Mouse (Mus musculus) cerebellum, adult 2 months (tissue): Measurements from ENCODE around the gene Bcas3. TPM values are rescaled to one million over a fixed set of nuclear protein-coding genes. Genes with fewer than 3 reads are reported as not detected.

Source experiments
- DNase-seq, 2 experiments: peaks; one replicate each; pipeline ENCODE4 v3.0.0; 2021
- H3K27ac ChIP-seq: fragments of 200-500 bp; 2 replicates; pipeline ENCODE4 v1.5.1; 2012; ENCODE audit warnings: low read length, control low read depth, inconsistent platforms; ENCODE audit not compliant: insufficient read depth
- H3K27me3 ChIP-seq: fragments of 200-500 bp; 2 replicates; pipeline ENCODE4 v1.6.1; 2012; ENCODE audit warnings: inconsistent platforms, mild to moderate bottlenecking, low read length, moderate library complexity; ENCODE audit not compliant: control insufficient read depth, insufficient read depth
- H3K4me1 ChIP-seq: fragments of 200-500 bp; 2 replicates; pipeline ENCODE4 v1.6.1; 2011; ENCODE audit warnings: low read length; ENCODE audit not compliant: control insufficient read depth, insufficient read depth
- H3K4me3 ChIP-seq: fragments of 200-500 bp; replicated peaks from 2 replicates; pipeline ENCODE3; 2011; ENCODE audit warnings: mild to moderate bottlenecking, low read depth, low read length, control low read depth; ENCODE audit not compliant: insufficient read depth
- CTCF ChIP-seq: fragments of 200-500 bp; IDR thresholded peaks from 2 replicates; pipeline ENCODE4 v1.5.1; 2011; ENCODE audit warnings: low read depth, mild to moderate bottlenecking, control low read depth, low read length, moderate library complexity, borderline replicate concordance; ENCODE audit not compliant: insufficient read depth
- POLR2A ChIP-seq: fragments of 200-500 bp; IDR thresholded peaks from 2 replicates; pipeline ENCODE4 v1.6.1; 2011; ENCODE audit warnings: low read length, control low read depth, borderline replicate concordance; ENCODE audit not compliant: insufficient read depth
- WGBS: fragments of 180-500 bp; shearing (Covaris S2); methylation state at CpG from one replicate; pipeline ENCODE4 v1.1.7; 2018; 5-methylcytosine and 5-hydroxymethylcytosine counted together
- polyA plus RNA-seq: library from polyadenylated mRNA; depleted of rRNA; stranded (reverse); fragments of >200 nt; gene quantifications from 2 replicates; pipeline ENCODE4 v1.2.3, GENCODE M21; 2012

The Bcas3 gene
- polyA plus RNA-seq, 1 experiment = 44.4 TPM

DNA sequence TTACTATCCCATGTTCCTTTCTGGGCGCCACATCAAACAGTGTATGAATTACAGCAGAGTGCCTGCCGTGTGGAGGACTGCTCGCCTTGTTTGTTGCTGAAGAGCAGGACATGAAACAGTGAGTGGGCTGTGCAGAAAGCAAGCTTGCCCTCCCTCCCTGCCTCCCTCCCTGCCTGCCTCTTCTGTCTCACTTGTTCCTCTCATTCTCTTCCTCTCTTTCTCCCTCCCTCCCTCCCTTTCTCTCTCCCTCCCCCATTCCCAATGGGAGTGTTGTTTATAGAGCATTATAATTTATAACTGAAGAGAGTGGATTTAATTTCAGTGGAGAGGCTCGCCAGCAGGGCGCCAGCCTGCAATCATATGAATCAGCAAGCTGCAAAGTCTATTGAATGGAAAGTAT lies 287.7 kb downstream of the Bcas3 start:
- no peak for DNase-seq
- no peaks in the 10 kb centered on the region for H3K4me1 ChIP-seq
- no peaks in the 10 kb centered on the region for H3K27me3 ChIP-seq
- no peak overlapping the region for H3K27ac ChIP-seq
- no peak overlapping the region for H3K4me3 ChIP-seq
- TF ChIP-seq CTCF = no peak
- TF ChIP-seq POLR2A = no peak
- WGBS = 33% methylated on average over 5 of the region's 5 CpGs

DNA sequence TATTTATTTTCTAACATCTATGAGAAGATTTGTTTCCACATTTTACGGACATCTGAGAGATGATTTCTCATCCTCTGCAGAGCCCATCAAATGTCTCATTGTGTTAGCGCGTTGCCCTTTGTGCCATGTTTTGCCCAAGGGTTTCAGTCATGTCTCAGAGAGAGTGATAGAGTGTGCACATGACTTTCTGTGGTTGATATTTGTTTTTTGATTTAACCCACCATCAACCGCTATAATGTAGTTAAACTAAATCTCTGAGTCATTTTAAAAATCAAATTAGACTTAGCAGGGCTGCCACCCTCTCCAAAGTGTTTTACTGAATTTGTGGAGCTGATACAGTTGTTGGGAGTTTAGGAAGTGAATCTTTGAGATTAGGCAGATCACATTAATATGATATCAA lies 288.5 kb downstream of the Bcas3 start:
- Histone ChIP-seq H3K4me1 (no peaks in the 10 kb centered on the region), H3K27ac (no peak overlapping the region), H3K27me3 (no peaks in the 10 kb centered on the region), H3K4me3 (no peak overlapping the region)
- no peak for TF ChIP-seq POLR2A
- TF ChIP-seq CTCF = no peak
- no peak for DNase-seq
- WGBS = 97% methylated on average over 4 of the region's 4 CpGs

DNA sequence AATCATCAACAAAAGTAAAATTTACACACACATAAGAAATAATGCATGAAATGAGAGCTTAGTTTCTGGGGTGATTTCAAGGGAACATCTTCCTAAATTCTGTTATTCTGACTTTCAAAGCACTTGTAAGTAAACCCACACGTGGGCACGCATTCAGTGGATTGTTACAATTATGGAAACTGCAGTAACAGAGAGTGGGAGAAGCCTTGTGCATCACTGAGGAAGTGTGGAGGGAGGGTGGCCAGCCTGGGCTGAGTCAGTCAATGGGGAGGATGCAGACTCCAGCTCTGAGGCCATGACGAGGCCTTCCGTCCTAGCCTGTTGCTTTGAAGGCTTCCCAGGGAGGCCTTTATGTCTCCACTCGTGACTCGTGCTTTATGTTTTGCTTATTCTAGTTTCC lies 289.6 kb downstream of the Bcas3 start:
- H3K4me3 ChIP-seq = no peak overlapping the region
- no peaks in the 10 kb centered on the region for H3K27me3 ChIP-seq
- WGBS = 86% methylated on average over 6 of the region's 6 CpGs
- DNase-seq = no peak
- H3K27ac ChIP-seq = no peak overlapping the region
- H3K4me1 ChIP-seq = no peaks in the 10 kb centered on the region
- TF ChIP-seq CTCF (no peak), POLR2A (no peak)

DNA sequence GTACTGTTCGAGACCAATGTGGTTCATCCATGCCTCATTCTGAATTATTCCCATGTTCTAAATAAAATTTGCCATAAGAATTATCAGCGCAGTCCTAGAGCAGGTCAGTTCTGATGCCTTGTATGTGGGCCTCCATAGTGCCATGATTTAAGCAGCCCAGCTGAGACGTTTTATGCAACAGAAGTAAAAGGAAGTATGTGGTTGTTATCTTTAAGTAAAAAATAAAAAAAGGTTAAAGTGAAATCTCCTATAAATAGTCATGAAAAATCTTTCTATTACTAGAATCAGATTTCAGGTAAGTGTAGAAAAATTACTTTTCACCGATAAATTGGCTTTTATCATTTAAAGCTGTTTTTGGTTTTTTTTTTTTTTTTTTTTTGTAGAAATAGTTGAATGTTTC lies 290.1 kb downstream of the Bcas3 start:
- TF ChIP-seq POLR2A (no peak), CTCF (no peak)
- WGBS = 98% methylated on average over 4 of the region's 4 CpGs

DNA sequence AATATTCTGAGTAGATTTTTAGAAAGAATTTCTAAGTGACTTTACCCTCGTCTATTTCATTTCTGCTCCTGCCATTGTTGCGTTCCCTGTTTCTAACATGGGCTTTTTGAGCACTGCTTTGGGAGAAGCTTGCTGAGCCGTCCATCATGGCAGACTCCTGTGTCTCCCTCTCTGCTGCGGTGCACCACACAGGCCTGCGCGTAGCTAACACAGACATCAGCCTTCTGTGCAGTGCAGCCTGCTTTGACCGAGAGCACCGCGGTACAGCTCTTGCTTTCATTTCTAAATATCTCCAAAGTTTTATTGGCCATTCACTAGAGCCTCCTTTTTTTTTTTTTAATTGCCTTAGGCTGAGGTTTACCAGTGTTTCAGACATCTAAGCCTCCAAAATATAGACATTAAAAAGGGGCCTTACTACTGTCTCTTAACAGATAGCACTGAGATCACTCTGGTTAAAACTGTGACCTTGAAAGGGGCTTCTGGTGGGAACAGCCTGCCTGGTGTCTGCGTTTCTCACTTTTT lies 290.6 kb downstream of the Bcas3 start:
- no peak for DNase-seq
- Histone ChIP-seq H3K4me1 (no peaks in the 10 kb centered on the region), H3K27me3 (no peaks in the 10 kb centered on the region), H3K4me3 (no peak overlapping the region), H3K27ac (no peak overlapping the region)
- 75% methylated on average over 10 of the region's 10 CpGs for WGBS
- TF ChIP-seq POLR2A (no peak), CTCF (no peak)

More for the DNA sequence above, 290.1 kb downstream of the Bcas3 start:
- DNase-seq = no peak
- Histone ChIP-seq H3K27me3 (no peaks in the 10 kb centered on the region), H3K27ac (no peak overlapping the region), H3K4me1 (no peaks in the 10 kb centered on the region), H3K4me3 (no peak overlapping the region)

DNA sequence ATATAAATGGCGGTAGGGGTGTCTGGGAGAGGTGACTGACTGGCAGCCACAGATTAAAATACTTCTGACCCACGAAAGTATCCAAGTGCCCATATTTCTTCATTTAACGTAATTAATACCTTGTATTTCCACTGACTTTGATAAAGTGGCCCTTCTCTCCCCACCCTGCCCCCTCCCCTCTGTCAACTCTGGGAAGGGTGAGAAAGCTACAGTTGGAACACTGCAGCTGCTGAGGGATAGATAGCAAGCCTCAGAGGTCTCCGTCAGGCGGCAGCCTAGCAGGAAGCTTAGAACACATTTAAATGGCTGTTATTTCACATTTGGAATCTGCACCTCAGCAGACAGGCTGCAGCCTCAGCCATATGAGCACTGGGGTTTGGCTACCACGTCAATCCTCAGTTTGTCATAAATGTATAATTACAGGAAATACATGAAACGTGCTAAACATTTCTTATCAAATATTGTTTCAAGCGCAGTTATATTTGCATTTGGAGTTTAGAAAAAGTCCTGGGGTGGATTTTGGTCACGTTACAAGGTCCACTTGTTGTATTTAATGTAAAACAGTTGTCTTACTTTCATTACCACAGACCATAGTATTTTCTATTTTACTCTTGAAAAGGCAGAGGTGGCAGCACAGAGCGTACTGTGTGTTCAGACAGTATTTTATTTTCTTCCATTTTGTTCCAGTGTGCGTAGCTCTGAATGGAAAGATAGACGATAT lies 291.2 kb downstream of the Bcas3 start:
- no peaks in the 10 kb centered on the region for H3K27me3 ChIP-seq
- 86% methylated on average over 12 of the region's 12 CpGs for WGBS
- H3K4me3 ChIP-seq = no peak overlapping the region
- no peak for DNase-seq
- no peaks in the 10 kb centered on the region for H3K4me1 ChIP-seq
- H3K27ac ChIP-seq = no peak overlapping the region
- no peak for TF ChIP-seq POLR2A
- no peak for TF ChIP-seq CTCF

DNA sequence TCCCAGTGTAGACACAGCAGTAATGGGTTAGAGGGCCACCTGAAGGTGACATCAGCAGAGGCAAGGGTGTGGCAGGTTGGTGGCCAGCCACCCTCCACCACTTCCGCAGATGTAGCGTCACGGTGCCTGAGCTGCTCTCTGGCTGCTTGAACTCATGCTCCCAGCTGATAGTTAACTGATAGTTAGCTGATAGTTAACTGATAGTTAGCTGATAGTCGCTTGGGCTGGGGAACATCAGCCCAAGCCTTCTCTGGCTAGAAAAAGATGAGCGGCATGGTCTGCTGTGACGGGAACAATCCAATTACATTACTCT lies 291.7 kb downstream of the Bcas3 start:
- DNase-seq = no peak
- H3K27ac ChIP-seq = no peak overlapping the region
- no peak overlapping the region for H3K4me3 ChIP-seq
- no peak for TF ChIP-seq POLR2A
- WGBS = 94% methylated on average over 6 of the region's 6 CpGs
- H3K27me3 ChIP-seq = no peaks in the 10 kb centered on the region
- H3K4me1 ChIP-seq = no peaks in the 10 kb centered on the region

DNA sequence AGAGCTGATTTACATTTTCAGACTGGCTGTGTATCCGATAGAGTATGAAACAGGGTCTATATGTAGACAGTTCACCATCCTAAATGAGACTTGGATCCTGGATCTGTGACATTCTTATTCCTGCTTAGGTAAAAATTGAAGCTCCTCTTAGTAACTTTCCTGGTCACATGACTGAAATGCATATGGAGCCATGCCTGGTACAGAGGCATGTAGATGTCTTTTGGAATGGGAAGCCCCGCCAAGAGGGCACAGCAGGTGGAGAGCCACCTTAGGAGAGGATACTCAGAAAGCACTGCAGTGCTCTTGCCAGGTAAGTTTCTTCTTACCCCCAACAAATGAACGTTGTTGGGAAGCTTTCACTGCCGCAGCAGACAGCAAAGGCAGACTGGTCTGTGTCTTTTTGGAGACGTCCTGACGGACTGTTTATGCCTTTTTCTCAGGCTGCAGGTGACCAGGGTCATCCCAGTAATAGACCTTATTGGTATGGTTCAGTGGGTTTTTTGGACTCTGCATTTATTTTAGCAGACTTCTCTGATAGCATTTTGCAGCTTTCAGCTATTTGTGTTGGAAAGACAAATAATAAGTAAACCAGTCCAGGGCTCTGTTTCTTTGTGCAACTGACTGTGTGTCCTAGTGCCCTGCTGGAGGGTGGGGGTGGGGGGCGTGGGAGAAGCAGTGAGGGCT lies 292.3 kb downstream of the Bcas3 start:
- WGBS = 78% methylated on average over 7 of the region's 7 CpGs
- Histone ChIP-seq H3K27me3 (no peaks in the 10 kb centered on the region), H3K4me3 (no peak overlapping the region), H3K27ac (no peak overlapping the region), H3K4me1 (no peaks in the 10 kb centered on the region)
- DNase-seq = no peak
- TF ChIP-seq CTCF (no peak), POLR2A (no peak)

DNA sequence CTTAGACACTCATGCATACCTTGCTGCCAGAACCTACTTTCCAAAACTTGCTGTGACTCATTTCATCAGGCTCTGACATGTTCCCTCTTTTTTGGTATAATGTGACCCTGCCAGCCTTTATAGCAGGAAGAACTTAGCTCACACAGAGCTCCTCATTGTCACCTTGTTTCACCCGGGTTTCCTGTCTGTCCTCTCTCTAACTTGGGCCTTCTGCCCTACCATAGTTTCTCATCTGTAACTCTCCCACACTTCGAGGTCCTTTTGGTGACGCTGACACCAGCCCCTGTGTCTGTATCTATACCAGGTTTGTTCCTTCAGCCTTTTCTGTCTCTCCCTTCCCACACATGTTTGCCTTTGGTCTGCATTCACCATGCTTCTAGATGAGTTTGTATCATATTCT lies 295.9 kb downstream of the Bcas3 start:
- Histone ChIP-seq H3K4me1 (no peaks in the 10 kb centered on the region), H3K27me3 (no peaks in the 10 kb centered on the region), H3K27ac (no peak overlapping the region), H3K4me3 (no peak overlapping the region)
- DNase-seq = no peak
- 75% methylated on average over 3 of the region's 3 CpGs for WGBS
- TF ChIP-seq POLR2A = no peak
- TF ChIP-seq CTCF = no peak
